Mouse (Mus musculus) heart, embryonic 16.5 days (tissue): ENCODE data around the gene Hoxc5. TPM values are rescaled to one million over a fixed set of nuclear protein-coding genes. Genes with fewer than 3 reads are reported as not detected.

Experiments used
- ATAC-seq: fragments of 200-750 bp; cut with Nextera tagmentation; replicated peaks from 2 replicates; pipeline ENCODE4 v1.8.0; 2017; ENCODE audit warnings: moderate number of reproducible peaks; ENCODE audit not compliant: insufficient read depth, low FRiP score; ENCODE audit errors: extremely low read depth
- H3K27ac ChIP-seq: fragments of 300-500 bp; sonication (generic); 2 replicates; pipeline ENCODE4 v1.5.1; 2014; ENCODE audit warnings: mild to moderate bottlenecking, low read length, control low read depth, moderate library complexity
- H3K27me3 ChIP-seq: fragments of 300-500 bp; sonication (generic); 2 replicates; pipeline ENCODE4 v1.6.1; 2014; ENCODE audit warnings: low read length, mixed read lengths; ENCODE audit not compliant: control insufficient read depth, insufficient read depth
- H3K36me3 ChIP-seq: fragments of 300-500 bp; sonication (generic); 2 replicates; pipeline ENCODE4 v1.6.1; 2014; ENCODE audit not compliant: control insufficient read depth, insufficient read depth
- H3K4me1 ChIP-seq: fragments of 300-500 bp; sonication (generic); 2 replicates; pipeline ENCODE4 v1.6.1; 2014; ENCODE audit warnings: low read length, mixed read lengths; ENCODE audit not compliant: control insufficient read depth, insufficient read depth
- H3K4me2 ChIP-seq: fragments of 300-500 bp; sonication (generic); 2 replicates; pipeline ENCODE4 v1.6.1; 2014; ENCODE audit warnings: low read depth, mild to moderate bottlenecking, control low read depth, low read length
- H3K4me3 ChIP-seq: fragments of 300-500 bp; sonication (generic); 2 replicates; pipeline ENCODE4 v1.5.1; 2014; ENCODE audit warnings: mild to moderate bottlenecking, control low read depth, low read length
- H3K9ac ChIP-seq: fragments of 300-500 bp; sonication (generic); 2 replicates; pipeline ENCODE4 v1.6.1; 2014; ENCODE audit warnings: low read length, control low read depth
- H3K9me3 ChIP-seq: fragments of 300-500 bp; sonication (generic); replicated peaks from 2 replicates; pipeline ENCODE4 v1.6.1; 2016; ENCODE audit warnings: low read length; ENCODE audit not compliant: control insufficient read depth
- WGBS: fragments of 180-500 bp; shearing (Covaris S2); extraction: QIAGEN DNeasy Blood & Tissue Kit; methylation state at CpG from one replicate; pipeline ENCODE4 v1.1.7; 2014; 5-methylcytosine and 5-hydroxymethylcytosine counted together
- polyA plus RNA-seq: library from polyadenylated mRNA; unstranded; fragments of >200 nt; fragmentation: Nextera tagmentation; extraction: Ambion mirVana; gene quantifications from 2 replicates; pipeline ENCODE4 v1.2.1, GENCODE M21; 2015

Hoxc5 gene
- polyA plus RNA-seq, 1 experiment from 2014 or later, result 0.11 TPM

DNA sequence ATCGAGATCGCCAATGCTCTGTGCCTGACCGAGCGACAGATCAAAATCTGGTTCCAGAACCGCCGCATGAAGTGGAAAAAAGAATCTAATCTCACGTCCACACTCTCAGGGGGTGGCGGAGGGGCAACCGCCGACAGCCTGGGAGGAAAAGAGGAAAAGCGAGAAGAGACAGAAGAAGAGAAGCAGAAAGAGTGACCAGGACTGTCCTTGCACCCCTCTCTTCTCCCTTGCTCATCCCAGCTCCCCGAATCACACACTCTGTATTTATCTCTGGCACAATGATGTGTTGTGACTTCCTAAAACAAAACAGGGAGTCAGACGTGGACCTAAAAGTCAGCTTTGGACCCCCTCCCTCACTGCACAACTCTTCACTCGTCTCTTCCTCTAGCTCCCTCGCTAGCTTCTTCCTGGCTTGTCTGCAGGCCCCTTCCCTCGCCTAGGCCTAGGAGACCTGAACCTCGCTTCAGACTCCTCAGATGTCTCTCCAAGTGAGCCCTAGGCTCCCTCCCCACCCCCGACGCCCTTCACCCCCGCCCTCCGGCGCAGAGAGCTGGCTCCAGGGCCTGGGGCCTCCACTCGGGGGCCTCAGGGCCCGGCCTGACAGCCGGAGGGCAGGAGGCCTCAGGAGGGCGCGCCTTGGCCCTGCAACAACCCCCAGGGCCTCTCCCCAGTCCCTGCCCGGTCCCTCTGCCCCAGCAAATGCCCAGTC lies 43.8 kb downstream of the Hoxc5 start:
- no peak overlapping the region for H3K4me3 ChIP-seq
- WGBS, result 4% methylated on average over 28 of the region's 28 CpGs
- H3K4me1 ChIP-seq, result no peaks in the 10 kb centered on the region; the same call in 1 of the 2 replicates
- H3K27ac ChIP-seq, result no peak overlapping the region
- no peak overlapping the region for H3K9ac ChIP-seq
- no peaks in the 10 kb centered on the region for H3K36me3 ChIP-seq
- no peaks in the 10 kb centered on the region for H3K9me3 ChIP-seq
- H3K27me3 ChIP-seq, result peaks cover 94% of the 10 kb centered on the region
- no peak for ATAC-seq
- no peak overlapping the region for H3K4me2 ChIP-seq

DNA sequence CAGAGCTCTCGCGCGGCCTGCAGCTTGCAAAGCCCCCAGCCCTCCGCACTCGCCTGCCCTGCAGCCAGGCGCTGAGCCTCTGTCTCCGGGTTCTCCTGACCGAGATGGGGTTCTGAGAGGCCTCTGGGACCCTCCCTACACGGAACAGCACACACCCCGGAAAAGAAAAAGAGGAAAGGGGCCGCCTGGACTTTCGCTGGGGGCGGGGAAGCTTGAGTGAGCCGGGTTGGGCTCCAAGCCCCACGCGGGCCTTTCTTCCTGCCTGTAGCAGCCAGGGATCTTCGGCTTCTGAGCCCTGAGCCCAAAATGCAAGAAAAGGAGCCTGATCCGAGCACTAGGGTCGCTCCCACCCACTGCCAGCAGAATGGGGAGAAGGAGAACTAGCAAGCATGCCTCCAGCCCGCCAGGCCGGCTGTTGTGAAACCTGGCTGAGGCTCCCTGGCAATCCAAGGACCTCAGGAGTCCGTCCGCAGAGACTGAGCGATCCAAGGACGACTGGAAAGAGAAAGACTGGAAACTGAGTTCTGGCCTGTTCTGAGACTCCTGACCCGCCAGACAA lies 44.8 kb downstream of the Hoxc5 start:
- H3K36me3 ChIP-seq, result no peaks in the 10 kb centered on the region
- 6% methylated on average over 26 of the region's 26 CpGs for WGBS
- no peak for ATAC-seq
- H3K9ac ChIP-seq, result no peak overlapping the region
- peaks cover 94% of the 10 kb centered on the region for H3K27me3 ChIP-seq
- no peaks in the 10 kb centered on the region for H3K9me3 ChIP-seq
- no peak overlapping the region for H3K4me3 ChIP-seq
- no peaks in the 10 kb centered on the region; the same call in 1 of the 2 replicates for H3K4me1 ChIP-seq
- no peak overlapping the region for H3K27ac ChIP-seq
- no peak overlapping the region for H3K4me2 ChIP-seq

DNA sequence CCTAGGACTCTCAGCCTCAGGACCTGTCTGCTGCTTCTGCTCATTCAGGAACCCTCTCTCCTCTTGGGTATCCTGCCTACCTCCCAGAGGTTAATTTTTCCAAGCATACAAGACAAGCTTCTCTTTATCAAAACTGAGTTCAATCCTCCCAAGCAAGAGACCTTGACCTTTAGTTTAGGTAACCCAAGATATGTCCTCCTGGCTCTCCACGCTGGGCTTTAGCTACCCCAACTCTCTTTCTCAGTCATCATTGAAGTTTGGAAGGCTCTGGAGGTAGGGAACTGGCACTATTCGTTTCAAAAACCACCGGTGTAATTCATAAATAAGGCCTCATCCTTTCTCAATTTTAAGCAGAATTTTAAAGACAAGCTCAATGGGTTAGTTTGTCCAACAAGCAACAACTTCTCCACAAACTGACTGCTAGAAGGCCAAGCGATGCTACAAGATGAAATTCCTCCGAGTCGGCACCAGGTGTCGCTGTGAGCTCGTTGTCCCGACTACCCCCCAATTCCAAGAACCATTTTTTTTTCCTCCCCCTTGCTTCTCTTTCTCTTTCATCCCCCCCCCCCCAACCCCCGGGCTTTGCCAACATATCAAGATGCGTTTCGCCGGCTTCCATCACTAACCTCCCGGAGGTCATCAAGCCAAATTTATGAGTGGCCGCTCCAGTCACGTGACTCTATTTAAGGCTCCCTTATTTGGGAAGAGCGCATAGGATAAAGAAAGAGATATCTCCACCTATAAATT lies 46.2 kb downstream of the Hoxc5 start:
- Histone ChIP-seq H3K27ac (no peak overlapping the region), H3K9ac (no peak overlapping the region), H3K36me3 (no peaks in the 10 kb centered on the region), H3K27me3 (peaks cover 95% of the 10 kb centered on the region), H3K9me3 (no peaks in the 10 kb centered on the region), H3K4me3 (peak overlapping the region; percentile 25; the same call in 1 of the 2 replicates), H3K4me2 (peak overlapping the region; percentile 31; the same call in 1 of the 2 replicates), H3K4me1 (no peaks in the 10 kb centered on the region; the same call in 1 of the 2 replicates)
- WGBS, result 6% methylated on average over 17 of the region's 17 CpGs
- ATAC-seq, result no peak

DNA sequence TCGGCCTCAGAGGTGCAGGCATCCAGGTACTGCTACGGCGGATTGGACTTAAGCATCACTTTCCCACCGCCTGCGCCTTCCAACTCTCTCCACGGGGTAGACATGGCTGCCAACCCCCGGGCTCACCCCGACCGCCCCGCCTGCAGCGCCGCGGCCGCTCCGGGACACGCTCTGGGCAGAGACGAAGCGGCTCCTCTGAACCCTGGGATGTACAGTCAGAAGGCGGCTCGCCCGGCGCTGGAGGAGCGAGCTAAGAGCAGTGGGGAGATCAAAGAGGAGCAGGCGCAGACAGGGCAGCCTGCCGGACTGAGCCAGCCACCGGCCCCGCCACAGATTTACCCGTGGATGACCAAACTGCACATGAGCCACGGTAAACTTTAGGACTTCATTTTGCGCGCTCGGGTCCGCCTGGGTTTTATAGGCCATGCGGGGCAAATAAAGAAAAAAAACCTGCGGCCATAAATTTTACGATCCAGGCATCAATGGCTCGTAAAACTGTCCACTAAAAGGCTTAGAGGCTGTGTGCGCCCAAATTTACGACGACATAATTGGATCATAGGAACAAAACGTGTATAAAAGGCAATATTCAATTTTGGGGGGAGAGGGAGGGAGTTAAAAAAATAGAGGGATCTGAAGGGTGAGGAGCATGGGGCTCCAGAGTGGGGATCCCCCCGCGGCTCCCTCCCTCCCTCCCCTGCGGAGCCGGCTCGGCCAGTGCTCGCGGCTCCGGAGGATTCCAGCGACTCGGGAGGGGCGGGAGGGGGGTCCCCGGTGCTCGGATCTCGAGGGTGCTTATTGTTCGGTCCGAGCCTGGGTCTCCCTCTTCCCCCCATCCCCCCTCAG lies 47.1 kb downstream of the Hoxc5 start:
- Histone ChIP-seq H3K4me1 (no peaks in the 10 kb centered on the region; the same call in 1 of the 2 replicates), H3K27me3 (peaks cover 95% of the 10 kb centered on the region), H3K9me3 (no peaks in the 10 kb centered on the region), H3K4me2 (peak overlapping the region; percentile 31; the same call in 1 of the 2 replicates), H3K9ac (no peak overlapping the region), H3K4me3 (peak overlapping the region; percentile 15; the same call in 1 of the 2 replicates), H3K27ac (no peak overlapping the region), H3K36me3 (no peaks in the 10 kb centered on the region)
- no peak for ATAC-seq
- under 1% methylated on average over 51 of the region's 57 CpGs for WGBS

DNA sequence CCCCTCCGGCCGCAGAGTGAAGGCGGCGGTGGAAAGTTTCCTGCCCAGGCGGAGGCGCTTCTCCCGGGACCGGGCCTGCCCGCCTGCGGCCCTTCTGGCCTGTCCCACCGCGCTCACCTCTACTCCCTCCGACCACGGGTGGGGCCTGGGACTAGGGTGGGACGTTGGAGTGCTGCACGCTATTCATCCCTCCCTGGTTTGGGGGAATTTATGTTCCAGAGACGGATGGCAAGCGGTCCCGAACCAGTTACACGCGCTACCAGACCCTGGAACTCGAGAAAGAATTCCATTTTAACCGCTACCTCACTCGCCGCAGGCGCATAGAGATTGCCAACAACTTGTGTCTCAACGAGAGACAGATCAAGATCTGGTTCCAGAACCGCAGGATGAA lies 47.8 kb downstream of the Hoxc5 start:
- Histone ChIP-seq H3K4me2 (no peak overlapping the region), H3K9me3 (no peaks in the 10 kb centered on the region), H3K36me3 (no peaks in the 10 kb centered on the region), H3K4me1 (no peaks in the 10 kb centered on the region; the same call in 1 of the 2 replicates), H3K4me3 (no peak overlapping the region), H3K9ac (no peak overlapping the region), H3K27me3 (peaks cover 98% of the 10 kb centered on the region), H3K27ac (no peak overlapping the region)
- 3% methylated on average over 23 of the region's 28 CpGs for WGBS
- ATAC-seq, result no peak

DNA sequence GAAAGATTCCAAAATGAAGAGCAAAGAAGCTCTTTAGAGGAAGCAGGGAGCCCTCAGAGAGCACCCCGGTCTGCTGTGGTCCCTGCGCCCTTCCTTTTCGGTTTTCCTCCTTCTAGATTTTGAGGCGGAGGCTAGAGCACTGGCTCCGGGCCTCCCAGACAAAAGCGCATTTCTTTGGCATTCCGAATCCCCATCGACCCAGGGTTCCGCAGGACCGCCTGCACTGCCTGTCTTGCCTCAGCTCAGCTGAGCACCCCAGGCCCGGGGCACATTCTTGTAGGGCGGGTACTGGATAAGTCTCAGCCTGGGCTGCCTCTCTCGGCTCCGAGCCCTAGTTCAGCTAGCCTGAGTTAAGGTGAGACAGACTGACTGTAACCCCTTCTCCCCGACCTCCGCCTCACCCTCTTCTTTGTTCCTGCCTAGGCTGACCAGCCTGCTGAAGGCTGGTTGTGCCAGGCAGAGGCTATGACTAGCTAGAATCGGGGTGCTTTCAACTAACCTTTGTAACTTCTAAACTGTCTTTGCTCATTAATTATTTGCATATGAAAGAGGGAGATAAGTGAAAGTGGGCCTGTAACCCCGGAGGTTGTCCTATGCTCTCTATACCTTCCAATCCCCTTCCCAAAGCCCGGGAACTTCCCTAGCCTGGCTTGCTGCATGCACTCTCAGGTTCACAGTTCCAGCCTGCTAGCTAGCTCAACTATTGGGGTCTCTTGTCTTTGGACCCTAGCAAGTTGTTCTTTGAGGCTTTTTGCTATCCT lies 48.3 kb downstream of the Hoxc5 start:
- no peak overlapping the region for H3K4me2 ChIP-seq
- no peak overlapping the region for H3K27ac ChIP-seq
- peaks cover 98% of the 10 kb centered on the region for H3K27me3 ChIP-seq
- no peaks in the 10 kb centered on the region for H3K9me3 ChIP-seq
- H3K4me3 ChIP-seq, result no peak overlapping the region
- no peak for ATAC-seq
- WGBS, result 6% methylated on average over 19 of the region's 19 CpGs
- H3K9ac ChIP-seq, result no peak overlapping the region
- no peaks in the 10 kb centered on the region for H3K36me3 ChIP-seq
- H3K4me1 ChIP-seq, result no peaks in the 10 kb centered on the region; the same call in 1 of the 2 replicates

DNA sequence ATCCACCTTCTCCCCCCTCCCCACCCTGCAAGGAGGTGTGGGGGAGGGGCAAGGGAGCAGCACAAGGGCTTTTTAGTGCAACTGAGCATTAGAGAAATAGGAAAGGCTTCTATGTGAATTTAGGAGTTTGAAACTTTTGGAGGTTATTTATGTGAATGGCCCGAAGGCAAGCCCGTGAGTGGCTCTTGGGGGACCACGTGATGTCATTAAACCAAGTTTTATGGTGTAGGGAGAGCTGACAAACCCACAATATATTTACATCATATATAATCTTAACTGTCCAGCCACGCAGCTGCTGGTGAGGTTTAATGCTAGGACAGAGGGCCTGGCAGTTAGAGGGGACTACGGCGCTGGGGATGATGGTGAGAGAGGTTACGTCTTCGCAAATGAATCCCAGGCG lies 51.4 kb downstream of the Hoxc5 start, which contains the start of gene Hoxc4:
Gene Hoxc4 (plus strand): TSS at position 299 of the 400 bp plus-strand sequence.
- no peak within 1 kb of the TSS for H3K27ac ChIP-seq
- no peak within 1 kb of the TSS for H3K4me2 ChIP-seq
- no peak for ATAC-seq
- H3K4me3 ChIP-seq, result no peak within 1 kb of the TSS
- H3K27me3 ChIP-seq, result peaks cover 96% of the 10 kb centered on the region
- H3K9me3 ChIP-seq, result no peaks in the 10 kb centered on the region
- no peak within 1 kb of the TSS for H3K9ac ChIP-seq
- H3K36me3 ChIP-seq, result no peaks in the 10 kb centered on the region
- WGBS, result 19% methylated on average over 9 of the region's 9 CpGs
- no peaks in the 10 kb centered on the region; the same call in 1 of the 2 replicates for H3K4me1 ChIP-seq

DNA sequence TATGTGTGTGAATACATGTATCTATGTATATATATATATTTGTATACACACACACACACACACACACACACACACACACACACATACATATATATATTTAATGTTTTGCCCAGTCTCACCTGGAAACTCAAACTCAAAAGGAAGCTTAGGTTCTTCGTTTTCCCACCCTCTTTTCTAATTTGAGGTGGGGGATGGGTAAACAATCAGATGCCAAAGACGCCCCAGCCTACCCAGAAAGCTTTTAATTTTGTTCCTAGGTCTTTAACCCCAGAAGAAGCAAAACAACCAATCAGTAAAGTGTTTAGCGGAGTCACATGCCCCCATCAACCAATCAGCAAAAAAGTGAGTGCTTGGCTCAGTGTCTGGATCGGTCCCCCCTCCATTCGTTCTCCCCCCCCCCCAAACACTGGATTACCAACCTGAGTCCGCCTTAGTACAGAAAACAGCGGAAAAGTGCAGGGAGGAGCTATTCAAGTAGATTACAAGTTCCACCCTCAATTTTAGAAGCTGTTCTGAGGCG lies 53.7 kb downstream of the Hoxc5 start:
- Histone ChIP-seq H3K4me1 (no peaks in the 10 kb centered on the region), H3K36me3 (no peaks in the 10 kb centered on the region), H3K9ac (no peak overlapping the region), H3K9me3 (no peaks in the 10 kb centered on the region), H3K4me3 (no peak overlapping the region), H3K4me2 (no peak overlapping the region), H3K27me3 (peaks cover 95% of the 10 kb centered on the region), H3K27ac (no peak overlapping the region)
- under 1% methylated on average over 8 of the region's 8 CpGs for WGBS
- ATAC-seq, result no peak
